Mouse (Mus musculus) intestine, embryonic 14.5 days (tissue): ENCODE data around the gene Utf1. TPM values are rescaled to one million over a fixed set of nuclear protein-coding genes. Genes with fewer than 3 reads are reported as not detected.

ENCODE experiments used
- ATAC-seq: fragments of 200-750 bp; cut with Nextera tagmentation; replicated peaks from 2 replicates; pipeline ENCODE4 v1.8.0; 2017; ENCODE audit warnings: low read depth, moderate number of reproducible peaks, moderate TSS enrichment, moderate library complexity; ENCODE audit not compliant: low FRiP score, low TSS enrichment
- DNase-seq: peaks from one replicate; pipeline ENCODE4 v3.0.0-alpha.2; 2018; ENCODE audit warnings: low spot score
- H3K27ac ChIP-seq: fragments of 300-500 bp; sonication (generic); 2 replicates; pipeline ENCODE4 v1.5.1; 2014; ENCODE audit warnings: low read depth, mild to moderate bottlenecking, control low read depth
- H3K27me3 ChIP-seq: fragments of 300-500 bp; sonication (generic); replicated peaks from 2 replicates; pipeline ENCODE4 v1.6.1; 2014; ENCODE audit warnings: low read length, control low read depth; ENCODE audit not compliant: control insufficient read depth, insufficient read depth
- H3K36me3 ChIP-seq: fragments of 300-500 bp; sonication (generic); 2 replicates; pipeline ENCODE4 v1.6.1; 2014; ENCODE audit warnings: low read length, control low read depth; ENCODE audit not compliant: control insufficient read depth, insufficient read depth
- H3K4me1 ChIP-seq: fragments of 300-500 bp; sonication (generic); replicated peaks from 2 replicates; pipeline ENCODE4 v1.6.1; 2014; ENCODE audit warnings: low read length, control low read depth, mixed read lengths; ENCODE audit not compliant: control insufficient read depth, insufficient read depth
- H3K4me2 ChIP-seq: fragments of 300-500 bp; sonication (generic); 2 replicates; pipeline ENCODE4 v1.6.1; 2014; ENCODE audit warnings: low read length
- H3K4me3 ChIP-seq: fragments of 300-500 bp; sonication (generic); 2 replicates; pipeline ENCODE4 v1.5.1; 2014; ENCODE audit warnings: low read depth, low read length, control low read depth, mixed read lengths
- H3K9ac ChIP-seq: fragments of 300-500 bp; sonication (generic); 2 replicates; pipeline ENCODE4 v1.6.1; 2014; ENCODE audit warnings: mild to moderate bottlenecking, low read length
- H3K9me3 ChIP-seq: fragments of 300-500 bp; sonication (generic); 2 replicates; pipeline ENCODE4 v1.6.1; 2016; ENCODE audit warnings: low read length, control low read depth; ENCODE audit not compliant: control insufficient read depth
- WGBS: fragments of 180-500 bp; shearing (Covaris S2); extraction: QIAGEN DNeasy Blood & Tissue Kit; methylation state at CpG from one replicate; pipeline ENCODE4 v1.1.7; 2014; 5-methylcytosine and 5-hydroxymethylcytosine counted together
- polyA plus RNA-seq: library from polyadenylated mRNA; unstranded; fragments of >200 nt; fragmentation: Nextera tagmentation; extraction: Ambion mirVana; gene quantifications from 2 replicates; pipeline ENCODE4 v1.2.1, GENCODE M21; 2014

Utf1 gene
- polyA plus RNA-seq, 1 experiment from 2014 or later = not detected

DNA sequence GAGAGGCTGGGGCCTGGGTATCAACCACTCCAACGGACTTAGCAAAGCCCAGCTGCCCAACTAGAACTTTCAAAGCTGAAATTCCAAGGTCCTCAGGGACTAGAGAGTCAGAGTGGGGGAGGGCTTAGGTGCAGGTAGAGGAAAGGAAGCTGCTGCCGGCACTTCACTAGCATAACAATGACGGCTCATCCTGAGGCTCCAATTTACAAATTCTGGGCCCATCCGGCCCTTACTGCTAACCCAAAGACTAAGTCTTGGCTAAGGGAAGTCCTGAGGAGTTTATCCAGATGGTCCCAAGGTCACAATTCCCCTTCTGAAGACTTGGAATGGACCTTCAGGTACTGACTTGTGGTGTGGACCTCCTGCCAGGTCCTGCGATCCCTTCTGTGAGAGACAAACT lies 1.9 kb downstream of the Utf1 start:
- Histone ChIP-seq H3K4me1 (0 out of 2 replicates have a peak, but pooled peaks cover 4% of the 10 kb centered on the region), H3K9ac (no peak overlapping the region), H3K9me3 (no peaks in the 10 kb centered on the region), H3K36me3 (no peaks in the 10 kb centered on the region), H3K27ac (no peak overlapping the region), H3K4me2 (no peak overlapping the region), H3K27me3 (peaks cover 65% of the 10 kb centered on the region), H3K4me3 (no peak overlapping the region)
- DNase-seq (no peak), ATAC-seq (no peak)
- WGBS = 27% methylated on average over 5 of the region's 5 CpGs

DNA sequence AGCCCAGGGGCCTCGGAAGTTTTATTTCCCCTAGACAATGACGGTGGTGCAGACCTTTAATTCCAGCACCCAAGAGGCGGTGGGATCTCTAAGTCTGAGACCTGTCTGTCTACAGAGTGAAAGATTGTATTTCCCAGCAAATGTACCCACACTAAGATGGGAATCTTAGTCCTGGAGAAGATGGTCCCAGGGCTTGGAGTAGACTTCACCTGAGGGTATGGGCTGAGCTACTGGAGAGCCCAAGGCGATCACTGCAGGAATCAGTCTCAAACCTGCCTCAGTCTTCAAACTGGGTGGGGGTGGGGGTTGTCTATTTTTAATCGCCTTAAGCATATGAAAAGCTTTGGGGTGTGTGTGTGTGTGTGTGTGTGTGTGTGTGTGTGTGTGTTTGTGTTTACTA lies 2.4 kb downstream of the Utf1 start:
- DNase-seq = no peak
- no peak overlapping the region for H3K27ac ChIP-seq
- no peak overlapping the region for H3K9ac ChIP-seq
- ATAC-seq = no peak
- H3K4me1 ChIP-seq = 0 out of 2 replicates have a peak, but pooled peaks cover 4% of the 10 kb centered on the region
- no peak overlapping the region for H3K4me3 ChIP-seq
- H3K4me2 ChIP-seq = no peak overlapping the region
- H3K9me3 ChIP-seq = no peaks in the 10 kb centered on the region
- 37% methylated on average over 5 of the region's 5 CpGs for WGBS
- peaks cover 65% of the 10 kb centered on the region for H3K27me3 ChIP-seq
- H3K36me3 ChIP-seq = no peaks in the 10 kb centered on the region

DNA sequence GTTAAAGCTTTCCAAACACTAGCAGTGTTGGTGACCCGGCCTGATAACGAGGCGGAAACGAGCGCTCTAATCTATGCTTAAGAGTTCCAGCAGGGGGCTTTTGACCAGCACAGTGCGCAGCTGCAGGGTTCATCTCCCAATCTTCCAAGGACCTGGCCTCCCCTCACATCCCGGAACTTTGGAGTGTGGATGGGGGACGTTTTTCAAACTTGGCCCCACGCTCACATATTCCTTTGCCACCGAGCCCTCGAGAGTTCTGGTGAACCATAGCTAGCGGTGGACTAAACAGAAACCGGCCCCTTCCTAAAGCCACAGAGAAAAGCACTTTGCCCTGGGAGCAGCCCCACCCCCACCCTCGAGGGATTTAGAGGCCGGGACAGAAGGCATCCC lies 6.3 kb downstream of the Utf1 start:
- Histone ChIP-seq H3K36me3 (no peaks in the 10 kb centered on the region), H3K4me2 (peak overlapping the region; percentile 94), H3K27ac (peak overlapping the region; percentile 44; the same call in 1 of the 2 replicates), H3K27me3 (peaks cover 28% of the 10 kb centered on the region), H3K4me1 (no peaks in the 10 kb centered on the region), H3K4me3 (peak overlapping the region; percentile 64), H3K9ac (peak overlapping the region; percentile 51), H3K9me3 (no peaks in the 10 kb centered on the region)
- ATAC-seq (peak; percentile 82), DNase-seq (peak; percentile 78)
- 1% methylated on average over 15 of the region's 15 CpGs for WGBS

DNA sequence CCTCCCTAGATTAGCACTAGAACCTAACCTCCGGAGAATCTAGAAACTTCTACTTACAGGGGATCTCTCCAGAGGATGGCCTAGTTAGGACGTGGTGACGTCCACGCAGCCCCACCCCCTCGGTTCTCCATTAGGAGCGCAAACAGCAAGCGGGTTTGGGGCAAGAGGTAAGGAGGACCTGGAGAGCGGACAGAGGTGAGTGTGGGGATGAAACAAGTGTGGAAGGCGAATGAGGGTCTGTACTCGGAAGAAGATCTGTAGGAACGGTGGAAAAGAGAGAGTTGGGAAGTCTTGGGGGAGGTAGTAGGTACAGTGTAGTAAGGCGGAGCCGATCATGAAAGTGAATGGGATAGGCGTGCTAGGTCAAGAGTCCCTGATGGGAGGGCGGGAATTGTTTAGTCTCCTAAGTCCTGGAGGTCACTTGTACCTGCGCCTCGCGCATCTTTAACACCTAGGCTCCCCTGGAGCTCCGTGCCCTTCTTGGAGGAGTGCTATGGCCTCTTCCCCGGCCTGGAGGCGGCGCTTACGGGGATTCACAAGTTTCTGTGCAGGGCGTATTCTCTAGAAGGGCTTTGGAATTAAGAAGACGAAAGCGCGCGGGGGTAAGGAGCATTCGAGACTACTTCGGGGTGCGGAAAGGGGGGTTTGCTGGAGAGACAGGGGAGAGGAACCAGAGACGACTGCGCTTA lies 6.8 kb downstream of the Utf1 start:
- DNase-seq (peak; percentile 85), ATAC-seq (peak; percentile 73)
- Histone ChIP-seq H3K9ac (peak overlapping the region; percentile 51), H3K27me3 (peaks cover 22% of the 10 kb centered on the region), H3K4me3 (peak overlapping the region; percentile 64), H3K4me2 (peak overlapping the region; percentile 94), H3K9me3 (no peaks in the 10 kb centered on the region), H3K27ac (peak overlapping the region; percentile 44; the same call in 1 of the 2 replicates), H3K4me1 (no peaks in the 10 kb centered on the region), H3K36me3 (no peaks in the 10 kb centered on the region)
- WGBS = under 1% methylated on average over 33 of the region's 33 CpGs

DNA sequence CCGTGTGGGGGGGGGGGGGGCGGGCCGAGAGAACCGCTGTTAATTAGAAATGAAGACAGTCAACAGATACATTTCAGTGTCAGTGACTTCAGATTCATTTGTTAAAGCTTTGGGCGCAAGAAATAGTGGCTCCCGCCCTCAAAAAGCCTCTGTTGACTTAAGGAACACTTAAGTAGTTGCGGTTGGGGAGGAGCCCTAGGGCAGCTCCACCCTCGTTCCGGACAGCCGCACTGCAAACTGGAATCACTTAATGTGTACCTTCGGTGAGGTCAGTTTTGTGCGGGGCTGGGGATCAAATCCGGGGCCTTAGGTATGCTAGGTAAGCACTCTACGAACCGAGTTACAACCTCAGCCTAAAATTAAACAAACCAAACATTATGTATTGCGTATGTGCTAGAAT lies 7.5 kb downstream of the Utf1 start:
- peaks cover 16% of the 10 kb centered on the region for H3K27me3 ChIP-seq

DNA sequence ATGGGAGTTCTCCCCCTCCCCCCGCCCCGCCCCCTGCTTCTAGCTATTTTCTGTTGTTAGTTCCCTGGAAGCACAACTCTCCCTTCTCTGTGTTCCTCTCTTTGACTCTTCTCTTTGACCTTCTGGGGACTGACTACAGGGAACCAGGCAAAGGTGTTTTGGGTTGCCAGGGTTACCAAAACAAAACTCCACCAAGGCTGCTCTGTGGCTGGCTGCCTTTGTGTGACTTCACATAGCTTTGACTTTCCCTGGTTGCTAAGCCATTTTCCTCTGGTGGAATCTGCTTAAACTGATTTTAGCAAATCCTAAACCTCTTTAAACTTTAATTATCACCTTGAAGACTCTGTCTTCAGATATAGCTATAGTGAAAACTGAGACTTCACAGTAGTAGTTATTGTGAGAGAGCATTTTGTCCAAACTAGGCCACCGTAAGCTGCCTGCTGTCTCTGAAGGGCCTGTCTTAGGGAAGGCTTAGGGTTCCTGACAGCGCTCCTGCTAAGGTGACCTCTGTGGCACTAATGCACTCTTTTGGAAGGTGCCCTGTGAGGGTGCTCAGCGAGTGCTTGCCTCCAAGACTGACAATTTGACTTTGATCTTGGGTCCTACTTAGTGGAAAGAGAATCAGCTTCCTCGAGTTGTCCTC lies 8.5 kb downstream of the Utf1 start:
- no peak overlapping the region for H3K27ac ChIP-seq
- 71% methylated on average over 6 of the region's 6 CpGs for WGBS
- ATAC-seq (no peak), DNase-seq (no peak)
- no peak overlapping the region; the same call in 1 of the 2 replicates for H3K4me2 ChIP-seq
- H3K27me3 ChIP-seq = peaks cover 6% of the 10 kb centered on the region; the same call in 1 of the 2 replicates
- H3K9me3 ChIP-seq = no peaks in the 10 kb centered on the region
- no peaks in the 10 kb centered on the region for H3K4me1 ChIP-seq
- H3K9ac ChIP-seq = no peak overlapping the region
- no peak overlapping the region for H3K4me3 ChIP-seq
- no peaks in the 10 kb centered on the region for H3K36me3 ChIP-seq

More for the DNA sequence above, 7.5 kb downstream of the Utf1 start:
- Histone ChIP-seq H3K9ac (peak overlapping the region; percentile 51), H3K9me3 (no peaks in the 10 kb centered on the region), H3K36me3 (no peaks in the 10 kb centered on the region), H3K4me2 (peak overlapping the region; percentile 94), H3K4me3 (peak overlapping the region; percentile 64), H3K27ac (no peak overlapping the region), H3K4me1 (no peaks in the 10 kb centered on the region)
- 5% methylated on average over 15 of the region's 16 CpGs for WGBS
- ATAC-seq (no peak), DNase-seq (peak; percentile 62)

DNA sequence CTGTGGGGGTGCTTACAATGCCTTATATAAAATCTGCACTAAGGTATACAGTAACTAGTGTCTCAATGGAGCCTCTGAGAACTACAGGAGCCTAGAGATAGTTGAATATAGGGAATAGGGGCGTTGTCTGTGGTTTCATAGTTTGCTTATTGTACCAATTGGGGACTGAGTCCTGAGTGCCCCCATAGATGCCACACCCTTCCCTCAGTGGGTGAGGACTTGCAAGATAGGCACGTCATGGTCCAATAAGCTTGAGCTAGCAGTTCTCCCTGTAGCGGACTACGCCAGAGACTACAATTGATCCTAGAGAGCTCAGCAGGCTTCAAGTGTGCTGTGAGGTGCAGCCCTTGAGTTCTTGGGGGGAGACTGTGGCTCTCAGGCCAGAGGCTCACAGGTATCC lies 11.9 kb downstream of the Utf1 start:
- Histone ChIP-seq H3K36me3 (no peaks in the 10 kb centered on the region), H3K4me2 (no peak overlapping the region), H3K27ac (no peak overlapping the region), H3K4me3 (no peak overlapping the region), H3K4me1 (no peaks in the 10 kb centered on the region), H3K9me3 (no peaks in the 10 kb centered on the region), H3K27me3 (no peaks in the 10 kb centered on the region; the same call in 1 of the 2 replicates), H3K9ac (no peak overlapping the region)
- WGBS = 90% methylated on average over 4 of the region's 4 CpGs
- ATAC-seq (no peak), DNase-seq (no peak)

DNA sequence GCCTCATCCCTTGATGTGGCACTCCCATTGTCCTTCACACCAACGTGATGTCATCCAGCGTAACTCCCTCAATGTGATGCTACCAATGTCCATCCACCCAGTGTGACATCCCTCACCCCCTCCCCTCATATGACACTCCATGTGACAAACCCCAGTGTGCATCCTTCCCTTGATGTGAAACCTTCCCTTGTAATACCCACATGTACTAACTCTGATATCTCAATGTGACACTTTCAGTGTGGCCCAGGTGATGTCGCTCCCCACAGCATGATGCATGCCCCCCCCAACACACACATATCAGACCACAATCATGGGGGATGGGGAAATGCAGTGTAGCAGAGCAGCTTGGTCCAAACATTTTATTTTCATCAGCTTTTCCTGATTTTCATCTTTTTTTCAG lies 13.1 kb downstream of the Utf1 start:
- Histone ChIP-seq H3K4me3 (no peak overlapping the region), H3K27ac (no peak overlapping the region), H3K9me3 (no peaks in the 10 kb centered on the region), H3K4me2 (no peak overlapping the region), H3K36me3 (no peaks in the 10 kb centered on the region), H3K4me1 (no peaks in the 10 kb centered on the region), H3K27me3 (no peaks in the 10 kb centered on the region; the same call in 1 of the 2 replicates), H3K9ac (no peak overlapping the region)
- whole genome bisulfite sequencing = 79% methylated on average over 3 of the region's 3 CpGs
- no peak for DNase-seq
- ATAC-seq = no peak
